ENCODE assay signal across 9 mouse cellular contexts in the genomic region with DNA sequence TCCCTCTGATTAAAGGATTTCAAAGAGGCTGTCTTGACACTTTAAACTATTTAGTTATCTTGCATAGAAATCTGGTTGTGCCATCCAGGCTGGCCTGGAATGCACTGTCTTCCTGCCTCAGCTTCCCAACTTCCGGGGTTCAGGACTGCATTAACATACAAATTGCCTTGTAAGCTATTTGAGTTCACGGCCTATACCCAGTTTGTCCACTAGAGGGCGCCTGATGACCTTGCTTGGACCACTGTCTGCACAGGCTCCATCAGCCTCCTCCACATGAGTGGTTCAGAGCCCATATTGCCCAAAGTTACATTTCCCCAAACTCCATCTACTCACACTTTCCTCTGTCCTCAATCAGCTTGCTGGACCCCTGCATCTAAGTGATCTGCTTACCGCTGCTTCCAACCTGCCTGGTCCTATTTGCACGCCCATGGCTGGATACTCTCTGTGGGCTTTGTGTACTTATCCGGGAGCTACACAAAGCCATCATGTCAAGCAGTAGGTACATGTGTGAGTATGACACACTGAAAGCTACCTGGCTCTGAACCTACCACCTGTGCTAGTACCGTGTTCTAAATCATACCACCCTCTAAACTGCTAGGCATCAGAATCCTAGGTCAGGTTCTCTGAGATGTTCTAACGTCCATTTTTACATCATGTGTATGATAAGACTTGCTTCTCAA. TPM values are rescaled to one million over a fixed set of nuclear protein-coding genes. Genes with fewer than 3 reads are reported as not detected.
DNase-seq lines count a peak whose midpoint lies in the region; ATAC-seq and TF ChIP-seq lines count a peak whose summit lies in the region.
"Had no signal": no experiment of that assay in that cellular context is flagged by ENCODE, and none has a peak within 500 bp of the region (broad histone marks: within the 10 kb centered on the region; RNA-seq: fewer than 3 reads in every experiment).

No protein-coding gene starts in this region.

- no peaks in the 10 kb centered on the region for H3K27me3 ChIP-seq in C2C12 (ENCODE audit: control insufficient read depth, insufficient read depth, insufficient read length)
- H3K27me3 ChIP-seq in embryonic facial prominence, embryonic 15.5 days, result no peaks in the 10 kb centered on the region
- H3K27me3 ChIP-seq in heart, embryonic 10.5 days (ENCODE audit: insufficient read depth, poor library complexity, severe bottlenecking), result no peaks in the 10 kb centered on the region
- no peaks in the 10 kb centered on the region for H3K27me3 ChIP-seq in kidney, embryonic 14.5 days (ENCODE audit: control insufficient read depth, insufficient read depth, low read length)
- H3K27me3 ChIP-seq: embryonic facial prominence, embryonic 13.5 days had no signal

- H3K27ac ChIP-seq in bone marrow, adult 2 months (ENCODE audit: control insufficient read depth, insufficient read depth, low read depth, low read length, poor library complexity), result no peak overlapping the region
- H3K27ac ChIP-seq in embryonic facial prominence, embryonic 15.5 days (replicated peaks), result no peak overlapping the region
- no peak overlapping the region for H3K27ac ChIP-seq in heart, embryonic 10.5 days
- H3K27ac ChIP-seq in kidney, embryonic 14.5 days (ENCODE audit: low read depth, low read length), result no peak overlapping the region
- H3K27ac ChIP-seq: embryonic facial prominence, embryonic 13.5 days had no signal

- WGBS in bone marrow, adult 2 months, result 55% methylated on average over 8 of the region's 8 CpGs
- 53% methylated on average over 8 of the region's 8 CpGs for WGBS in embryonic facial prominence, embryonic 15.5 days
- 45% methylated on average over 8 of the region's 8 CpGs for WGBS in heart, embryonic 10.5 days
- 53% methylated on average over 8 of the region's 8 CpGs for WGBS in kidney, embryonic 14.5 days

- TF ChIP-seq CTCF in C2C12 (IDR thresholded peaks at IDR 0.05; ENCODE audit: control insufficient read depth, insufficient read depth, insufficient read length), result peak; percentile 82
- TF ChIP-seq CTCF in bone marrow, adult 2 months (IDR thresholded peaks at IDR 0.05; ENCODE audit: control insufficient read depth, insufficient read depth, low read length), result peak; percentile 90

- H3K9me3 ChIP-seq in embryonic facial prominence, embryonic 15.5 days (replicated peaks), result no peaks in the 10 kb centered on the region
- no peaks in the 10 kb centered on the region for H3K9me3 ChIP-seq in heart, embryonic 10.5 days
- H3K9me3 ChIP-seq in kidney, embryonic 14.5 days (ENCODE audit: control insufficient read depth, low read length), result no peaks in the 10 kb centered on the region
- H3K9me3 ChIP-seq: embryonic facial prominence, embryonic 13.5 days had no signal

- peak; percentile 71; the same call in 1 of the 2 replicates for ATAC-seq in embryonic facial prominence, embryonic 15.5 days (ENCODE audit: insufficient number of reproducible peaks, low FRiP score, low TSS enrichment, low read depth)
- peak; percentile 65; the same call in 1 of the 2 replicates for ATAC-seq in kidney, embryonic 14.5 days (ENCODE audit: low FRiP score, low TSS enrichment)

- no peak overlapping the region for H3K4me2 ChIP-seq in embryonic facial prominence, embryonic 15.5 days (replicated peaks)
- no peak overlapping the region for H3K4me2 ChIP-seq in kidney, embryonic 14.5 days (replicated peaks; ENCODE audit: low read depth, low read length)
- H3K4me2 ChIP-seq: embryonic facial prominence, embryonic 13.5 days had no signal

- H3K36me3 ChIP-seq in C2C12 (ENCODE audit: control insufficient read depth, insufficient read depth), result peaks cover 79% of the 10 kb centered on the region
- no peaks in the 10 kb centered on the region for H3K36me3 ChIP-seq in embryonic facial prominence, embryonic 15.5 days
- peaks cover 74% of the 10 kb centered on the region for H3K36me3 ChIP-seq in heart, embryonic 10.5 days
- H3K36me3 ChIP-seq in kidney, embryonic 14.5 days (ENCODE audit: control insufficient read depth, insufficient read depth, low read length), result peaks cover 8% of the 10 kb centered on the region; the same call in 1 of the 2 replicates

- H3K79me2 ChIP-seq in C2C12 (ENCODE audit: control insufficient read depth, insufficient read depth), result peaks cover 96% of the 10 kb centered on the region

- TF ChIP-seq POLR2A in bone marrow, adult 2 months (IDR thresholded peaks at IDR 0.05; ENCODE audit: borderline replicate concordance, control insufficient read depth, low read depth, low read length), result no peak

- DNase-seq in heart, embryonic 10.5 days (ENCODE audit: low spot score), result peak; percentile 90
- peak; percentile 85 for DNase-seq in liver
- peak; percentile 90 for DNase-seq in naive thymus-derived CD4-positive, alpha-beta T cell, adult 2 months (ENCODE audit: low read depth)
- DNase-seq in spleen, postnatal 4 days (ENCODE audit: low spot score in 2 of 2), result peak; percentile 75 to 91

- H3K4me1 ChIP-seq in bone marrow, adult 2 months (ENCODE audit: control insufficient read depth, insufficient read depth, low read length), result no peaks in the 10 kb centered on the region
- peaks cover 11% of the 10 kb centered on the region for H3K4me1 ChIP-seq in embryonic facial prominence, embryonic 15.5 days
- peaks cover 28% of the 10 kb centered on the region for H3K4me1 ChIP-seq in heart, embryonic 10.5 days
- H3K4me1 ChIP-seq in kidney, embryonic 14.5 days (ENCODE audit: control insufficient read depth, insufficient read depth, low read length), result no peaks in the 10 kb centered on the region

- no peak overlapping the region for H3K4me3 ChIP-seq in C2C12 (ENCODE audit: insufficient read depth, poor library complexity, severe bottlenecking)
- no peak overlapping the region for H3K4me3 ChIP-seq in bone marrow, adult 2 months (replicated peaks; ENCODE audit: control insufficient read depth, low read depth, low read length)
- no peak overlapping the region for H3K4me3 ChIP-seq in embryonic facial prominence, embryonic 15.5 days (replicated peaks)
- no peak overlapping the region for H3K4me3 ChIP-seq in heart, embryonic 10.5 days
- no peak overlapping the region for H3K4me3 ChIP-seq in kidney, embryonic 14.5 days (ENCODE audit: low read length)
- H3K4me3 ChIP-seq: embryonic facial prominence, embryonic 13.5 days had no signal

- no peak overlapping the region for H3ac ChIP-seq in C2C12 (ENCODE audit: control insufficient read depth, insufficient read length, low read depth)

- peaks cover 55% of the 10 kb centered on the region for H3K79me3 ChIP-seq in C2C12 (ENCODE audit: low read depth)

- no peak overlapping the region for H3K9ac ChIP-seq in embryonic facial prominence, embryonic 15.5 days
- H3K9ac ChIP-seq in kidney, embryonic 14.5 days (ENCODE audit: low read depth, low read length), result no peak overlapping the region
- H3K9ac ChIP-seq: embryonic facial prominence, embryonic 13.5 days had no signal

TF ChIP-seq in C2C12, 6 proteins besides CTCF, POLR2A, EP300 and RAD21:
- TF ChIP-seq MYOG (IDR thresholded peaks at IDR 0.05; ENCODE audit: control insufficient read depth, extremely low read depth, insufficient read length) (no peak), USF1 (IDR thresholded peaks at IDR 0.05; ENCODE audit: low read depth) (no peak), MYOD1 (IDR thresholded peaks at IDR 0.05; ENCODE audit: control insufficient read depth, insufficient read length, low read depth) (no peak), MAX (IDR thresholded peaks at IDR 0.05) (no peak), FOSL1 (IDR thresholded peaks at IDR 0.05; ENCODE audit: insufficient read depth, low read length, poor library complexity, severe bottlenecking) (no peak), CEBPB (IDR thresholded peaks at IDR 0.05; ENCODE audit: low read depth) (no peak)

RNA-seq across cellular contexts. Expression of a gene that starts 41.2 kb away (rescaled TPM):
- 6.6 TPM for polyA plus RNA-seq in C2C12 (2012; fragmentation: generic; extraction: Trizol)
- 5.1 and 5.9 TPM in 2 replicates for polyA plus RNA-seq in bone marrow, adult 2 months (2011; ENCODE audit: insufficient read depth, insufficient read length, low replicate concordance, missing spikeins)
- polyA plus RNA-seq in embryonic facial prominence, embryonic 15.5 days (2015; fragmentation: Nextera tagmentation; extraction: Ambion mirVana), result 29.4 and 30.0 TPM in 2 replicates
- 26.4 TPM in 2 replicates for polyA plus RNA-seq in heart, embryonic 10.5 days (2016; fragmentation: Nextera tagmentation; extraction: Ambion mirVana)
- 21.0 and 34.1 TPM in 2 replicates for polyA plus RNA-seq in kidney, embryonic 14.5 days (2014; fragmentation: Nextera tagmentation; extraction: Ambion mirVana)

RNA-seq across cellular contexts. Expression of a gene that starts 41.3 kb away (rescaled TPM):
- 9.5 TPM for polyA plus RNA-seq in C2C12 (2012; fragmentation: generic; extraction: Trizol)
- polyA plus RNA-seq in bone marrow, adult 2 months (2011; ENCODE audit: insufficient read depth, insufficient read length, low replicate concordance, missing spikeins), result 6.1 and 11.2 TPM in 2 replicates
- 11.4 and 12.5 TPM in 2 replicates for polyA plus RNA-seq in embryonic facial prominence, embryonic 15.5 days (2015; fragmentation: Nextera tagmentation; extraction: Ambion mirVana)
- 9.6 and 10.2 TPM in 2 replicates for polyA plus RNA-seq in heart, embryonic 10.5 days (2016; fragmentation: Nextera tagmentation; extraction: Ambion mirVana)
- polyA plus RNA-seq in kidney, embryonic 14.5 days (2014; fragmentation: Nextera tagmentation; extraction: Ambion mirVana), result 6.7 and 13.6 TPM in 2 replicates

RNA-seq across cellular contexts. Expression of a gene that starts 57.1 kb away (rescaled TPM):
- 135 TPM for polyA plus RNA-seq in C2C12 (2012; fragmentation: generic; extraction: Trizol)
- 3.4 and 9.0 TPM in 2 replicates for polyA plus RNA-seq in bone marrow, adult 2 months (2011; ENCODE audit: insufficient read depth, insufficient read length, low replicate concordance, missing spikeins)
- polyA plus RNA-seq in embryonic facial prominence, embryonic 15.5 days (2015; fragmentation: Nextera tagmentation; extraction: Ambion mirVana), result 22.0 and 22.9 TPM in 2 replicates
- 112 and 178 TPM in 2 replicates for polyA plus RNA-seq in heart, embryonic 10.5 days (2016; fragmentation: Nextera tagmentation; extraction: Ambion mirVana)
- polyA plus RNA-seq in kidney, embryonic 14.5 days (2014; fragmentation: Nextera tagmentation; extraction: Ambion mirVana), result 74.1 and 87.6 TPM in 2 replicates
